Mouse (Mus musculus) T-helper 2 cell (primary cell): Measurements from ENCODE around the gene Ankrd6.
"Not testable (repeated sequence)": the region's sequence is repeated elsewhere in the genome, so short reads cannot be mapped to it uniquely, and the experiment has no call there.

Experiments used
- in situ Hi-C: fragments of 300-600 bp; cut with MboI, MseI; formaldehyde crosslinking; loops from one replicate; pipeline ENCODE4 v1.15.1; 2025; ENCODE audit warnings: high pct_unique_total_duplicates

Ankrd6 gene

GRCm38 (mm10) chr4:32950356-32951034, at the start of gene Ankrd6:
Gene Ankrd6 (minus strand): TSS chr4:32950841.
- in situ Hi-C loops: loop anchor here (5.0 kb wide), 1 partner anchor 178 kb away; no protein-coding TSS in a partner anchor

- in situ Hi-C loops: no loop called here
These were observed 48.4 kb upstream of the Ankrd6 start for GRCm38 (mm10) chr4:32998996-32999395.

GRCm38 (mm10) chr4:32997571-32997970, 46.9 kb upstream of the Ankrd6 start:
- in situ Hi-C loops: no loop called here

GRCm38 (mm10) chr4:32996083-32996482, 45.4 kb upstream of the Ankrd6 start:
- in situ Hi-C loops: no loop called here

- in situ Hi-C loops: no loop called here
These were observed 43.5 kb upstream of the Ankrd6 start for GRCm38 (mm10) chr4:32994168-32994567.

- in situ Hi-C loops: no loop called here
These were observed 38.7 kb upstream of the Ankrd6 start for GRCm38 (mm10) chr4:32989346-32989745.

- in situ Hi-C loops: no loop called here
These were observed 36.4 kb upstream of the Ankrd6 start for GRCm38 (mm10) chr4:32987006-32987405.

GRCm38 (mm10) chr4:32985684-32986083, 35.0 kb upstream of the Ankrd6 start:
- in situ Hi-C loops: no loop called here

GRCm38 (mm10) chr4:32984801-32985675, 34.4 kb upstream of the Ankrd6 start:
- in situ Hi-C loops: no loop called here

- in situ Hi-C loops: no loop called here
These were observed 33.6 kb upstream of the Ankrd6 start for GRCm38 (mm10) chr4:32984242-32984641.

- in situ Hi-C loops: no loop called here
These were observed 32.8 kb upstream of the Ankrd6 start for GRCm38 (mm10) chr4:32983176-32984155.

- in situ Hi-C loops: no loop called here
These were observed 32.1 kb upstream of the Ankrd6 start, which contains the start of gene Rragd for GRCm38 (mm10) chr4:32982716-32983175. Gene Rragd (plus strand): TSS chr4:32983037.

GRCm38 (mm10) chr4:32982041-32982715, 31.5 kb upstream of the Ankrd6 start:
- in situ Hi-C loops: no loop called here

- in situ Hi-C loops: no loop called here
These were observed 31.0 kb upstream of the Ankrd6 start for GRCm38 (mm10) chr4:32981617-32982016.

- in situ Hi-C loops: no loop called here
These were observed 29.4 kb upstream of the Ankrd6 start for GRCm38 (mm10) chr4:32980061-32980460.

GRCm38 (mm10) chr4:32977331-32977730, 26.7 kb upstream of the Ankrd6 start:
- in situ Hi-C loops: no loop called here

- in situ Hi-C loops: not testable (repeated sequence)
These were observed 14.0 kb upstream of the Ankrd6 start for GRCm38 (mm10) chr4:32964619-32965018.

GRCm38 (mm10) chr4:32961394-32961793, 10.8 kb upstream of the Ankrd6 start:
- in situ Hi-C loops: no loop called here

- in situ Hi-C loops: no loop called here
These were observed 5.8 kb upstream of the Ankrd6 start for GRCm38 (mm10) chr4:32956423-32956822.

GRCm38 (mm10) chr4:32952681-32953080, 2.0 kb upstream of the Ankrd6 start:
- in situ Hi-C loops: loop anchor here (5.0 kb wide), 1 partner anchor 180 kb away; no protein-coding TSS in a partner anchor
